Mouse (Mus musculus) limb, embryonic 10.5 days (tissue): ENCODE measurements around the gene Taf9. TPM values are rescaled to one million over a fixed set of nuclear protein-coding genes. Genes with fewer than 3 reads are reported as not detected.

Experiments
- DNase-seq: peaks from one replicate; pipeline ENCODE4 v3.0.0-alpha.2; 2017; ENCODE audit warnings: low spot score
- H3K27ac ChIP-seq: fragments of 300-500 bp; sonication (generic); 2 replicates; pipeline ENCODE4 v1.5.1; 2016; ENCODE audit warnings: mild to moderate bottlenecking
- H3K27me3 ChIP-seq: fragments of 300-500 bp; sonication (generic); 2 replicates; pipeline ENCODE4 v1.6.1; 2016; ENCODE audit warnings: low read depth, mild to moderate bottlenecking; ENCODE audit not compliant: poor library complexity, severe bottlenecking
- H3K36me3 ChIP-seq: fragments of 300-500 bp; sonication (generic); 2 replicates; pipeline ENCODE4 v1.6.1; 2016; ENCODE audit warnings: mild to moderate bottlenecking, moderate library complexity
- H3K4me1 ChIP-seq: fragments of 300-500 bp; sonication (generic); 2 replicates; pipeline ENCODE4 v1.6.1; 2016
- H3K4me3 ChIP-seq: fragments of 300-500 bp; sonication (generic); 2 replicates; pipeline ENCODE4 v1.5.1; 2016; ENCODE audit warnings: mild to moderate bottlenecking, moderate library complexity
- H3K9me3 ChIP-seq: fragments of 300-500 bp; sonication (generic); replicated peaks from 2 replicates; pipeline ENCODE4 v1.6.1; 2016; ENCODE audit warnings: mild to moderate bottlenecking
- WGBS: fragments of 180-500 bp; shearing (Covaris S2); methylation state at CpG from one replicate; pipeline ENCODE4 v1.1.7; 2016; 5-methylcytosine and 5-hydroxymethylcytosine counted together
- polyA plus RNA-seq: library from polyadenylated mRNA; unstranded; fragments of >200 nt; fragmentation: Nextera tagmentation; extraction: Ambion mirVana; gene quantifications from 2 replicates; pipeline ENCODE4 v1.2.1, GENCODE M21; 2016

The Taf9 gene
- 21.4 and 23.0 TPM in 2 replicates for polyA plus RNA-seq

DNA sequence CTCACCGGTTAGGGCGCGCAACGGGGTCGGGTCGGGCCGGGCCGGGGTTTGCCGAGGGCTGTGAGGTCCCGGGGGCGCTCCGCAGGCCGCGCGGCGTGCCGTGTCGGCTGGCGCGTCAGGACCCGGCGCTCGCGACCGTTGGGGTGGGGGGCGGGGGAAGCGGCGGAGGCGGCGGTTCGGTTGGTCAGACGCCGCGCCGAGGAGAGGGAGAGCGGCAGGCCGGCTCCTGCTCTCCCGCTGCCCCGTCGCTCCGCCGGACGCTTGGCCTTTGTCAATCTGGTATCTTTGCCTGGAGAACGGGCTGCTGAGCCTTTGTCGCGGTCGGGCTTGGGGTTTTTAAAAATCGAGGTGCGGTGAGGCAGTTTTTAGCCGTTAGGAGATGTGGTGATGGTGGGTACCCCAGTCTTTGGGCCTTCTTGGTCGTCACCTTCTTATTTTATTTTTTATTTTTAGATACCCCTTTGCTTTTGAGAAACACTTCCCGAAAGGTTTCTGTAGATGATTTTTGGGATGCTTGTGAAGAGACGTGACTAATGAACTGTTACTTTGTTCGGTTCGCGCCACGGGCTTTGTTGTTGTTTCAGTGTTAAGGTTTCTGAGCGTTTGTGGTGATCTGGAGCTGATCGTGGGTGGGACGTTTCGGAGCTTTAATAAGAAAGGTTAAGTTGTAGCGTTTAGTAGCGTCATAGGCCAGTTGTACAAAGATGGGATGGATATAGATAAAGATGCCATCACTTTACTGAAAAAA, at the start of gene Taf9:
TSS of gene Taf9 (plus strand) at position 141 of the 748 bp plus-strand sequence.
- peak within 1 kb of the TSS; percentile 95 for H3K4me3 ChIP-seq
- peak within 1 kb of the TSS; percentile 99 for H3K27ac ChIP-seq
- H3K36me3 ChIP-seq, result peaks cover 41% of the 10 kb centered on the region
- no peaks in the 10 kb centered on the region for H3K27me3 ChIP-seq
- peaks cover 11% of the 10 kb centered on the region for H3K4me1 ChIP-seq
- H3K9me3 ChIP-seq, result no peaks in the 10 kb centered on the region
- DNase-seq, result no peak
- WGBS, result under 1% methylated on average over 51 of the region's 63 CpGs

DNA sequence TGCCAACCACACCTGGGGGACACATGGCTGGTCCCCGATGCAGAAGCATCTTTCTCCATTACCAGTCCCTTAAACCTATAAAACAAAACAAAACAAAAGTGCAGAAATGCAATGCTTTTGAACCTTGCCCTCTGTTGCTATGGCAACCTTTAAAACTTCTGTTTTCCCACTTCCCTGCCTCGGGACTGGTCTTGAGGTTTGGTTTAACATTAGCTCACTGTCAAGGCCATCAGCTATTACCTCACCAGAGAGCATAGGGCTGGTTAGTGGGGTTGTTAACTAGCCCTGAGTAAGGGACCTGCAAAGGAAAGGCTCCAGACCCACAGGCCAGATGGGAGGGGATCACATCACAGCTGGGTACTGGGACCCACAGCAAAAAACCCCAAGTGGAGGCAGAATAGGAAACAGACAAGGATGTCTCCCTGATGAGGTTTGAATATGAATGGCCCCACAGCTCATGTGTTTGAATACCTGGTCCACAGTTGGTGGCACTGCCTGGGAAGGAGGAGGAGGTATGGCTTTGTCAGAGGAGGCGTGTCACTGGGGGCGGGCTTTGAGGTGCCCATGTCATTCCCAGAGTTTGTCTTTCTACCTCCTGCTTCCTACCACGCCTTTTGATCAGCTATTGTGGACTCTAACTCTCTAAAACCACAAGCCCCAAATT, 49.0 kb upstream of the Taf9 start:
- no peaks in the 10 kb centered on the region for H3K27me3 ChIP-seq
- no peak overlapping the region for H3K27ac ChIP-seq
- no peaks in the 10 kb centered on the region for H3K36me3 ChIP-seq
- no peaks in the 10 kb centered on the region for H3K9me3 ChIP-seq
- WGBS, result 78% methylated on average over 5 of the region's 5 CpGs
- no peak for DNase-seq
- peaks cover 6% of the 10 kb centered on the region; the same call in 1 of the 2 replicates for H3K4me1 ChIP-seq
- H3K4me3 ChIP-seq, result no peak overlapping the region

DNA sequence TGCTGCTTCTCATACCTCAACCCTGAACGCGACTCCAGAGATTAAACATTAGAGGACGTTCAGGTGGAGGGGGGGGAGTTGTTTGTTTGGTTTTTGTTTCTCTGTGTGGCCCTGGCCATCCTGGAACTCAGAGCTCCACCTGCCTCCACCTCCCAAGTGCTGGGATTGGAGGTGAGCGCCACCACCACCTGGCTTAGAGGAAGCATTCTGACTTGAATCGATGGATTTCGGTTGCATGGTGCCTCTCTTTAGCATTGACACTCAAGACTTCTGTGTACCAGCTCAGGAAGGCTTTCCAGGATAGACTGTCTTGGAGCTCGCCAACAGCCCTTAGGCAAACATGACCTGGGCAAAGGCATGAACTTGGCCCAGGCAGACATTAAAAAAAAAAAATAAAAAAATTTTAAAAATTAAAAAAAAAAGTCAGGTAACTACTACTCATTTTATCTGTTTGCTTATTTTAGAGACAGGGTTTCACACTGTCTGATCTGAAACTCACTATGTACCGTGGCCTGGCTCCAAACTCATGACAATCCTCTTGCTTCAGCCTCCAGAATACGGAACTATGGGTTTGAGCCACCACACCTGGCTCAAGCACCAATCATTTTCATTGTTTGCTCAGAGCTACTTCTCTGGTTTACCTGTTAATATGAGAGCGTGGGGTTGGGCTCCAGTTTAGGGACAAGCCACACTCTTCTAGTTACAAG, 48.2 kb upstream of the Taf9 start:
- Histone ChIP-seq H3K4me1 (peaks cover 6% of the 10 kb centered on the region; the same call in 1 of the 2 replicates), H3K27me3 (no peaks in the 10 kb centered on the region), H3K4me3 (no peak overlapping the region), H3K9me3 (no peaks in the 10 kb centered on the region), H3K36me3 (no peaks in the 10 kb centered on the region), H3K27ac (no peak overlapping the region)
- 86% methylated on average over 10 of the region's 10 CpGs for WGBS
- no peak for DNase-seq

DNA sequence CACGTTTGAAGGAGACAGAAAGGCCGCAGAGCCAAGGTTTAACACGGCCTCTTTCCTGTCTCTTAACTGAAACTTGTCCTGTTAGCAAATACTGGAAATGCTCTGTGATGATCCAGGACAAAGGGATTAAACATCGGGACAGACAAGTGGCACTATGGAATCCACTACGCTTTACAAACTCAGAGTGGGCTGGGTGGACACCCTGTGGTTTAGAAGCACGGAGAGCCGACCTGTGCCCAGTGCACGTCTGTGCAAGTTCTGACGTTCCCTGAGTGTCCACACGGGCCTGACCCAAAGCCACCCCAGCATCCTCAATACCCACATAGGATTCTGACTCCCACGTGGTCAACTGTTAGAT, 47.7 kb upstream of the Taf9 start:
- DNase-seq, result no peak
- no peak overlapping the region for H3K4me3 ChIP-seq
- no peaks in the 10 kb centered on the region for H3K36me3 ChIP-seq
- H3K27me3 ChIP-seq, result no peaks in the 10 kb centered on the region
- no peaks in the 10 kb centered on the region for H3K9me3 ChIP-seq
- peaks cover 6% of the 10 kb centered on the region; the same call in 1 of the 2 replicates for H3K4me1 ChIP-seq
- 89% methylated on average over 11 of the region's 11 CpGs for WGBS
- no peak overlapping the region for H3K27ac ChIP-seq

DNA sequence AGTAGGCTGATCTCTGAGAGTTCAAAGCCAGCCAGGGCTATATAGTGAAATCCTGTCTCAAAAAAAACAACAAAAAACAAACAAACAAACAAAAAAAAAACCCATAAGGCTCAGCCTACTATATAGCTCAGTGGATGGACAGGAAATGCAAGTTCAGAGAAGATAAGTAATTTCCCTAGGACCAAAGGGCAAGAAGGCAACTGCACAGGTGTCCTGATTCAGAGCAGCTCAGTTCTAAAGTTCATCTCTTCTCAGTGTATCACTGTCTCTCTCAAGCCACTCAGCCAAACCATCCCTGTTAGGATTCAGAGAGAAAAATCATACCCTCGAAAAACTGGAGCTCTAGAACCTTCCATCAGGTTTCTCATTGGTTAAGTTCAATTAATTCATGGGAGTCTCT, 45.5 kb upstream of the Taf9 start:
- WGBS, result 78% methylated on average over 1 of the region's 1 CpGs
- H3K4me3 ChIP-seq, result no peak overlapping the region
- H3K36me3 ChIP-seq, result no peaks in the 10 kb centered on the region
- H3K4me1 ChIP-seq, result peaks cover 6% of the 10 kb centered on the region; the same call in 1 of the 2 replicates
- no peak for DNase-seq
- H3K27me3 ChIP-seq, result no peaks in the 10 kb centered on the region
- H3K9me3 ChIP-seq, result no peaks in the 10 kb centered on the region
- no peak overlapping the region for H3K27ac ChIP-seq

DNA sequence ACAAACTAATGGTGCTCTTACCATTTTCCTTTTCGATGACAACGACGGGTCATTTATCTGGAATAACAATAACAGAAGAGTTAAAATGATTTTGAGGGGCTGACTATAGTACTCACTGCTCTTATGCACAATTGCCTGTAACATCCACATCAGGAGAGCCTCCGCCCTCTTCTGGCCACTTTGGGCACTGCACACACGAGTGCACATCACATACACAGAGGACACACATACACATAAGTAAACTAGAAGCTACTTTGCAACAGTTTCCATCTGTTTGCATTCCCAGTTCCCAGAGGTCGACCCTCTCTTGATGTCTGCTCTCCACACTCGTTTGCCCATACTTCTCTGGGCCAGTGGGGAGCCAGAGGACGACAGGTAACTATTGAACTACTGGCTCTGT, 43.6 kb upstream of the Taf9 start:
- H3K27me3 ChIP-seq, result no peaks in the 10 kb centered on the region
- no peak overlapping the region for H3K4me3 ChIP-seq
- no peaks in the 10 kb centered on the region for H3K4me1 ChIP-seq
- 88% methylated on average over 8 of the region's 8 CpGs for WGBS
- no peak overlapping the region for H3K27ac ChIP-seq
- peaks cover 2% of the 10 kb centered on the region; the same call in 1 of the 2 replicates for H3K36me3 ChIP-seq
- H3K9me3 ChIP-seq, result no peaks in the 10 kb centered on the region
- DNase-seq, result peak; percentile 29

DNA sequence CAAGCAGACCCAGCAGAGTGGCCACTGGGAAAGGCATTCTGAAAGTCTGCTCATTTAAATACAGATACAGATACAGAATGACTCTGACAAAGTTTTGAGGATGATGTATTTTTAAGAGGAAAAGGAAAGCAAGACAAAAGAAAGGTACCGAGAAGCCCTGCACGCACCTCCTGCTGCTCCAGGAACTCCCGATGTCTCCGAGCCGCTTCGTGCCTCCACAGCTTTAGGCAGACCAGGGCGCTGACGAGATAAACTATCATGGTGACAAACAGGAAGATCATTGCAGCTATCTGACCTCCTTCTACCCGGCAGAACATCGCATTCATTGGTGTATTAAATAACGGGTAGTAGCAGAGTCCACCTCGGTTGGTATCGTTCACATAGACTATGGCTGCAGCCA, 40.1 kb upstream of the Taf9 start:
- peaks cover 1% of the 10 kb centered on the region for H3K4me1 ChIP-seq
- no peaks in the 10 kb centered on the region for H3K9me3 ChIP-seq
- WGBS, result 93% methylated on average over 13 of the region's 13 CpGs
- H3K4me3 ChIP-seq, result no peak overlapping the region
- H3K36me3 ChIP-seq, result peaks cover 2% of the 10 kb centered on the region; the same call in 1 of the 2 replicates
- DNase-seq, result no peak
- peaks cover 15% of the 10 kb centered on the region for H3K27me3 ChIP-seq
- H3K27ac ChIP-seq, result no peak overlapping the region

DNA sequence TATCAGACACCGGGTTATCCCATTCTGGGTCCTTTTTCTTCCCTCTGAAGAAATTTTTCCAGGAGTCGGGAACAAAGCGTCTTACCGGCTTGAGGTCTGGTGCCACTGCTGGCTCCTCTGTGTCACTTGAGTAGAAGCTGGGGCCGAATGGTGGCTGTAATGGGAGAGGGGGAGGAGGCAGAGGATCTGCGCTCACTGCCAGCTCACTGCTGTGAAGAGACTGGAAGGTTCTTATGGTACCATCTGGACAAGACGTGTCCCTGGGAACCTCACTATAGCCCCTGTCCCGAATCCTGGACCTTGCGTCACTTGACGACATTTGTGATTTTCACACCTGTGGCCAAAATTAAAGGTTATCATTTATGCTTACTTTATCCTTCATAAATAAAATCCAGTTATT, 39.1 kb upstream of the Taf9 start:
- peaks cover 6% of the 10 kb centered on the region for H3K36me3 ChIP-seq
- peaks cover 8% of the 10 kb centered on the region for H3K4me1 ChIP-seq
- 93% methylated on average over 10 of the region's 10 CpGs for WGBS
- no peaks in the 10 kb centered on the region for H3K9me3 ChIP-seq
- peaks cover 24% of the 10 kb centered on the region for H3K27me3 ChIP-seq
- no peak overlapping the region for H3K27ac ChIP-seq
- no peak for DNase-seq
- no peak overlapping the region for H3K4me3 ChIP-seq

DNA sequence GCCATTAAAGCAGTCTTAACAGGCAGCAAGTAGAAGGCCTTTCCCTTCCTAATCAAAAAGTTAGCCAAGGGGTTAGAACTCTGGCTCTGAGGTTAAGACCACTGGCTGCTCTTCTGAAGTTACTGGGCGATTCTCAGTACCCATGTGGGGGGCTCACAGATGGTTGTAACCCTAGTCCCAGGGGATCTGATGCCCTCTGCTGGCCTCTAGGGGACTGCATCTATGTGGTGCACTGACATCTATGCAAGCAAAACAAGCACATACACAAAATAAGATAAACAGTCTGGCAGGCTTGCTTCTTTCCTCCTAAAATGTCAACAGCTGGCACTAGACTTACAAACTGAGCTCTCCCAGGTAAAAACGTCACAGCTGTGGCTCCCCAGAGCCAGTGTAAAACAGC, 38.5 kb upstream of the Taf9 start:
- H3K4me1 ChIP-seq, result peaks cover 8% of the 10 kb centered on the region
- no peak for DNase-seq
- H3K27ac ChIP-seq, result no peak overlapping the region
- peaks cover 31% of the 10 kb centered on the region for H3K27me3 ChIP-seq
- no peaks in the 10 kb centered on the region for H3K9me3 ChIP-seq
- no peak overlapping the region for H3K4me3 ChIP-seq
- peaks cover 13% of the 10 kb centered on the region for H3K36me3 ChIP-seq
- 55% methylated on average over 2 of the region's 2 CpGs for WGBS

DNA sequence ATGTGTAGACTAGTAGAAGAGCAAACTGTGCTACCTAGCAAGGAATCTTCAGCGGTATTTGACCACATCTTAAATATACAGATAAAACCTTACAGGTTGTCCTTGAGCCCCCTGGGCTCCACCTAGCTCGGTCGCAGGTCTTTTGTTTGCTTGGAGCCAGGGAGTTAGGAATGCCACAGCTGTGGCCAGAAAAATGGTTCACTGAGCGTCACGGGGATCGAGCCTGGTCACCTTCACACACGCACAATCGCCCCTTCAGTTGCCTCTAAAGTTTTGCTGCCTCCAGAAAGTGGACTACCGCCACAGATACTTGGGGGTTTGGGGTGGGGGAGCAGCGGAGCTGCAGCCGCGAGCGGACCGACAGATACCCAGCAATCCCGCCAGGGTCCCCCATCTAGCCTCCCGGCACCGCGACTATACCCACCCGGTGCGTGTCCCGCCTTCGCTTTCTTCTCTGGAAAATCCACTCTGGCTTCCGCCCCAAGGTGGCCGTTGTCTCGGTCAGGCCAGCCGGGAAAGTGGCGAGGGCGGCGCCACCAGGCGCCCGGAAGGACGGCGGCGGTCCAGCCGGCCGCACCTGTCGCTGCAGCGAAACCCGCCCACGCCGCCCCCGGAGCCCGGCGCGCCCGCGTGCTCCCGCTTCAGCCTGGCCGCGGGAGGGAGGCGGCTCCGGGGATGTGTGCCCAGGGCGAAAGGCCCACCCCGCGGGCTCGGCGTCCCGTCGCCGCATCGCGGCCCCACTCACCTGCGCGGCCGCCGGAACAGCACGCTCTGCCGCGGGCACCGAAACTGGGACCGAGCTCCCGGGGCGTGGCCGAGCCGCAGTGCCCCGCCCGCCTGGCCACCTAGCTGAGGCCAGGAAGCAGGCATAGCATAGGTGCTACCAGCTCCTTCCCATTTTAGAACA, 34.9 kb upstream of the Taf9 start, which contains the start of gene Marveld2:
TSS of gene Marveld2 (minus strand) at position 791 of the 907 bp plus-strand sequence.
- H3K4me1 ChIP-seq, result peaks cover 8% of the 10 kb centered on the region
- WGBS, result 2% methylated on average over 76 of the region's 77 CpGs
- H3K27ac ChIP-seq, result peak within 1 kb of the TSS; percentile 58
- DNase-seq, result peak; percentile 59
- peaks cover 32% of the 10 kb centered on the region for H3K27me3 ChIP-seq
- peaks cover 44% of the 10 kb centered on the region for H3K36me3 ChIP-seq
- H3K4me3 ChIP-seq, result peak within 1 kb of the TSS; percentile 72
- H3K9me3 ChIP-seq, result no peaks in the 10 kb centered on the region

DNA sequence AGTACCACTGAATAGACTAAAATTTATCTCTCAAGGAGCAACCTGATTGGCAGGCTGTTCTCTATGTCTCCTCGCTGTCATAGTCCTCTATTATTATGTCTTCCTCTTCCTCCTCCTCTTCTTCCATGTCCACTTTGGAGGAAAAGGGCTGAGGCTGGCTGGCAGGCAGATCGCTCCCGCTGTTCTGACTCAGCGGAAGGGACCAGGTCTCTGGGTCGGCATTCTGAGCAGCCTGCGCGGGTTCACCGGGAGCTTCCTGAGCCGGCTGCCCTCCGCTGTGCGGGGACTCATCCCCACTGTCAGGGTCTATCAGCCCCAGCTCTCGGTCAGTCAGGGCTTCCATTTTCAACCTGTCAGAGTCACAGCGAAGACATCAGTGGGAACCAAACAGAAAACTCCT, 33.8 kb upstream of the Taf9 start:
- WGBS, result 83% methylated on average over 13 of the region's 13 CpGs
- Histone ChIP-seq H3K36me3 (peaks cover 53% of the 10 kb centered on the region), H3K4me3 (no peak overlapping the region), H3K27me3 (peaks cover 32% of the 10 kb centered on the region), H3K9me3 (no peaks in the 10 kb centered on the region), H3K4me1 (peaks cover 8% of the 10 kb centered on the region), H3K27ac (no peak overlapping the region)
- DNase-seq, result no peak

DNA sequence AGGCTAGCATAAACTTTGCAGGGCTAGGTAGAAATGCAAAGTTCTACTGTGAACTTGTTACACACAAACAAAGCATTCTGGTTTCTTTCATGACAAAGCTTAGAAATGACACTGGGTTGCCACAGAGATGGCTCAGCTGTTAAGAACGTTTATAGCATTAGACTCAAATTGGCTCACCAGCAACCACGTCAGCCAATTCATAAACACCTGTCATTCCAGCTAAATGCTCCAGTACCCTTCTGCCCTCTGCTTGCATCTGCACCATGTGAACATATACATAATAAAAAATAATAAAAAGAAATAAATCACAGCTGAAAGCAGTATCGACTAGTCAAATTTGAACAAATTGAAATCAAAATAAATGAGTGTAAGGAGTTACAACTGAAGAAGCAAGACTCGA, 29.1 kb upstream of the Taf9 start:
- WGBS, result 89% methylated on average over 4 of the region's 4 CpGs
- H3K27ac ChIP-seq, result no peak overlapping the region
- H3K36me3 ChIP-seq, result peaks cover 92% of the 10 kb centered on the region

More for the DNA sequence above, 29.1 kb upstream of the Taf9 start:
- Histone ChIP-seq H3K4me3 (no peak overlapping the region), H3K4me1 (no peaks in the 10 kb centered on the region), H3K27me3 (peaks cover 8% of the 10 kb centered on the region), H3K9me3 (no peaks in the 10 kb centered on the region)
- no peak for DNase-seq
